Mouse (Mus musculus): Measurements from ENCODE around the gene Vegfd. TPM values are rescaled to one million over a fixed set of nuclear protein-coding genes. Genes with fewer than 3 reads are reported as not detected.

Gene Vegfd
- polyA plus RNA-seq (2015; fragmentation: Nextera tagmentation; extraction: Ambion mirVana) = 23.8 and 26.9 TPM in 2 replicates

DNA sequence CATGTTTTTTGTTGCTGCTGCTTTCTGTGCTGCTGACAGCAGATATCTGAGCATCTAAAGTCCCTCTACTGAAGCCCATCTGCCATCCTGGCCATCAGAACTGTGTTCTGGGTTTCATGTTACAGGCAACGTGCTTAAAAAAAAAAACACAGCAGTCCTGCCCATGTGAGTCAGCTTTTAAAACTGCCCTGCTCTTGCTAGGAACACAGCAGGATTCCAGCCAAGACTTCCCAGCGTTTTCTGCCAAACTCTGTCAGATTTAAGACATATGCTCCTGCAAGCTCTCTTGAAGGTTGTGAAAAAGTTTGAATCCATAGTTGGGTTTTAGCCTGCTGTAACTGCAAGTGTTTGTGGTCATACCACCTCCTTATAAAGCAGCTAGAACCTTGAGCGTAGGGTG is at the start of gene Vegfd:
Vegfd (plus strand) TSS at position 298 of the 400 bp plus-strand sequence.

DNA sequence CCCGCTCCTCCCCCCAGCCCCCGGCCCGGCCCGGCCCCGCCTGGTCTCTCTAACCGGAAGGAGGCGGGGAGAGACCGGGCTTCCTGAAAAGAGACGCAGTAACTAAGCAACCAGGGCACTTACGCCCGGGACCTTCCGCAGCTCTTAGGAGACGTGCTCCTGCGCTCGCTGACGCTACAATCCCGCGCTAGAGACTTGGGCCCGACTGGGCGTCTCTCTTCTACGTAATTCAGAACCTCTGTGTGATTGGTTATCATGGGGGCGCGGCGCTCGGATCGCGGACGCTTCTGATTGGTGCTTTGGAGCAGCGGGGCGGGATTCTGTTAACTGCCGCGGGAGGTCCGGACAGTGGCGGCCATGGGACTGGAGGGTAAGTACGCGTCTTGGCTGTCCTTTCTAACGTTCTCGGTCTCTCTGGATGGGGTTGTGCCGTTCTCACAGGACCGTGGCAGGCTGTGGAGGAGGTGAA is 46.3 kb downstream of the Vegfd start, which contains the start of gene Piga:
Piga (plus strand) TSS at position 317 of the 469 bp plus-strand sequence.

DNA sequence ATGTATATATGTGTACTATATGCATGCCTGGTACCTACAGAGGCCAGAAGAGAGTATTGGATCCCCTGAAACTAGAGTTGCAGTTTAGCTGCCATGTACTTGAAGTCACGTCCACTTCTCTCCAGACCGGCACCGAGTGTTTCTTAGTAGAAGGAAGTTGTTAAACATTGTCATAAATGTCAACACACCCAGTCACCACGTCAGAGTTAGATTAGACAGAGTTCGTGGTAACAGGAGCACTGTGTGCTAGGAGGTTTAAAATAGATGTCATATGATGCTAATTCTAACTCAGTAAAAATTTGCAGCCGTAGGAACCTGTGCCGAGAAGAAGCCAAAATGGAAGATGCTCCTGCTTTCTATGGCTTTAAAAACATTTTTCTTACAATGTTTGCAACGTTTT is 63.5 kb downstream of the Vegfd start, which contains the start of gene Asb11:
Asb11 (plus strand) TSS at position 286 of the 400 bp plus-strand sequence.

Other genes starting within 250 kb of the Vegfd start
- 80.0 and 110 TPM in 2 replicates for gene Ace2, start 234.0 kb upstream of the Vegfd start, polyA plus RNA-seq (2015; fragmentation: Nextera tagmentation; extraction: Ambion mirVana)
- gene Bmx, start 115.2 kb upstream of the Vegfd start, polyA plus RNA-seq (2015; fragmentation: Nextera tagmentation; extraction: Ambion mirVana) = 1.3 and 1.4 TPM in 2 replicates
- 16.5 and 20.6 TPM in 2 replicates for gene Pir, start 104.0 kb upstream of the Vegfd start, polyA plus RNA-seq (2015; fragmentation: Nextera tagmentation; extraction: Ambion mirVana)
- 3.9 and 6.0 TPM in 2 replicates for gene Piga, start 46.4 kb downstream of the Vegfd start, polyA plus RNA-seq (2015; fragmentation: Nextera tagmentation; extraction: Ambion mirVana)
- gene Asb11, start 63.6 kb downstream of the Vegfd start, polyA plus RNA-seq (2015; fragmentation: Nextera tagmentation; extraction: Ambion mirVana) = 0.50 and 1.3 TPM in 2 replicates
- gene Asb9, start 132.9 kb downstream of the Vegfd start, polyA plus RNA-seq (2015; fragmentation: Nextera tagmentation; extraction: Ambion mirVana) = 0.47 and 1.3 TPM in 2 replicates

Measured in adrenal gland, postnatal 0 days (tissue).